Mouse (Mus musculus) olfactory bulb, adult 2 months (tissue): Measurements from ENCODE around the gene Tmf1.

Experiments
- CTCF ChIP-seq: fragments of 200-500 bp; IDR thresholded peaks from 2 replicates; pipeline ENCODE4 v1.5.1; 2012; ENCODE audit warnings: low read depth, mild to moderate bottlenecking, low read length, moderate library complexity; ENCODE audit not compliant: insufficient read depth
- POLR2A ChIP-seq: fragments of 200-500 bp; IDR thresholded peaks from 2 replicates; pipeline ENCODE4 v1.6.1; 2012; ENCODE audit warnings: mild to moderate bottlenecking, low read depth, low read length, moderate library complexity; ENCODE audit not compliant: insufficient read depth

DNA sequence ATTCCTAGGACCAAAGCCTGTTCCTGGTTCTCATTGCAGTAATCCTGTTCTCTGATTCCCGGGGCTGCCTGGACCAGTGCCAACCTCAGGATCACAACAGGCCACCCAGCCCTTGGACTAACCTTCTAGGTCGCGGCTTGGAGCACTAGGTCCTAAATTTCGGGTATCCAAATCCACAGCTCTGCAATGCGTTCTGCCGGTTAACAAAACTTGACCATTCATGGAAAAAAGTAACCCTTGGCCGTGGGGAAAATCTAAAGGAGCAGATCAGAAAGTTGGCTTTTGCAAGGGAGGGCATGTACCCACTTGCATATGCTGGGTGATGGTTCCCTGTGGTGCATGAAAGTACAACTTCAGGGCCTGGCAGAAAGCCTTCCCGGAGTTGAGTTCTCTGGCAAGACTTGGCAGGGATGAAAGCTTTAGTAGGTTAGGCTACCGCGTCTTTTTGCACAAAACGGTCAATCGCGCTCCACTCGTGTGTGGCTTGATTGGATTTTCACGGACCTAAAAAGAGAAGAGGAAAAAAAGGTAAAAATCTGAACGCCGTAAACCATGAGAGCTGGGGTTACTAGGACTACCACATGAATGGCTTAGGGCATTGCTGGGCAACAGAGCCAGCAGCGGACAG, 31.1 kb downstream of the Tmf1 start:
- no peak for TF ChIP-seq CTCF
- no peak for TF ChIP-seq POLR2A
